Mouse (Mus musculus) liver (tissue): ENCODE measurements around the gene Ccna1.
A peak's percentile ranks its signal among the peaks of the same experiment; 100 is the strongest.

Source experiments
- DNase-seq: peaks from one replicate; pipeline ENCODE4 v3.0.0-alpha.2; 2020; ENCODE audit warnings: mixed read lengths

Ccna1 gene

DNA sequence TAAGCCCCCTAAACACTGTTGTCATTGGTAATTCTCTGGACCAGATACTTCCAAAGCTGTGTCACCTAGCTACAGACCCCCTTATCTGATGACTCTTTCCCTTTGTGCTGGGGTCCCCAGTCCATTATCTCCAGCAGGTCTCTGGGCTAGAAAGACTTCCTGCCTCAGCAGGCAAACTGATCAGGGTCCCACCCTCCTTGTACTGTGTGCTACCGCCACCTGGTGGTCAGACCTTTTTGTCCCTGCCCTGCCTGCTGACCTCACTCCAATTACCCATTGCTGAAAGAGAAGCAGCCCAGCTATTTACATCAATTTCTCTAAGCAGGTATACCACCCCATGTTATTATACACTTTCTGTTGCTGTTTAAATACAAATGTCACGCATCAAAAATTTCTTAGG, 9.1 kb upstream of the Ccna1 start:
- DNase-seq: peak; percentile 66

DNA sequence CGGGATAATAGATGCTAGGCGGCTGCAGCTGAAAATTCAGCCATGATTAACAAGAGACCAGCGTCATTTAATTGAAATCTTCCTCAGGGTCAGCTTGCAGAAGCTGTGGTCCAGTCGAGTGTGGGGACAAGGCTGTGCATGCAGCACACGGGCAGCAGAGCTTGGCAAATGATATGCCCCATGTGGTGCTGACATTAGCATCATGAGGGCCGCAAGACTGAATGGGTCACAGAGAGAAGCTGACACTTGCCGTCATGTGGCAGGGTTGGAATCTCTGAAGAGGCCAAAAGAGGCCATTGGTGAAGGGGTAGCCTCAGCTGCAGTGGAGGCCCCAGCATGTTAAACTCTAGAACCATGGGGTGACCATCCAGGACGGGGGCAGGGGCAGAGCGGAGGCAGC, 7.4 kb upstream of the Ccna1 start:
- no peak for DNase-seq

DNA sequence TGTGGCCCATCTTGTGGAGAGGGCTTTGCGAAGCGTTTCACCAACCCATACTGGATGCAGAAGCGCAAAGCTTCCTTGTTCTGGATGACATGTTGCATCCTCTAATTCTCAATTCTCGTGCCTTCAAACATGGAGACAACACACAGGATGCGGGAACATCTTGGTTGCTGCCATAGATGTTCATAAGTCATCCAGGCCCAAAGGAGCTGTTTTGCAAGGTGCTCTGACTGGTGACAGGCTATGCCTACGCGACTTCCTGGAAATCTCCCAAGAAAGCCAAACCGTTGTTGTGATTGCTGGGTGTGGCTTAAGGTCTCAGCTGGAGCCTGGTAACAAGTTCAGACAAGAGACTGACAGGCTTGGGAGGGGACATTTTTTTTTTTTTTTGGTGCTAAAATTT, 1.1 kb upstream of the Ccna1 start:
- no peak for DNase-seq

DNA sequence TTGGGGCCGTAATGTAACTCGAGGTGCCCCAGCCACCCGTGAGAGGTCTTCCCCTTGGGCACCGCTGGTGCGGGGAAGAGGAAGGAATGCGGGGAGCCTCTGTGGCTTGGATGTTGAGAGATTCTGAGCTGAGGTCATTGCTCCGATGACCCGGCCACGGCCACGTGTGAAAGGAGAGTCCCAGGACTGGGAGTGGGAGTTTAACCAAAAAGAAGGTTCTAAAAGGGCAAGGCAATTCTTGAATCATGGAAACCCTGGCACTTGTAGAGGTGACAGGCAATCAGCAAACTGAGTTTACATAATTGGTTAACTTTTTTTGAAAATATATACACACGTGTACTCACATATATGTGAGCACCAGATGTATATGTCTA, 433 bp upstream of the Ccna1 start:
- no peak for DNase-seq

DNA sequence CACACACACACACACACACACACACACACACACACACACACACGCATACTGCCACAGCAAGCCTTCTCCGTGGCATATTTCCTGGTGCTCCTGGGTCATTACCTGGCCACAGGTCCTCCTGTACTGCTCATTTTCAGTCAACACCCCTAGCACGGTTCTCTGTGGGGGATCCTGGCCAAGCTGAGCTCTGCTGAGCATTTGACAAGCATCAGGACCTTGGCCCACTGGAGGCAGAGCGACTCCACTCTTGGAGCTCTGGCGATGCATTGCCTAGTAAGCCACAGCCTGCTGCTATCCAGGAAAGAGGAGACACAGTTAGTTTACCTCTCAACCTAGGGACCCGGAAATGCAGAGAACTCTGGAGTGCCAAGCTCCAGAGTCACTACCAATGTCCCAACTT, 1.1 kb downstream of the Ccna1 start:
- no peak for DNase-seq

DNA sequence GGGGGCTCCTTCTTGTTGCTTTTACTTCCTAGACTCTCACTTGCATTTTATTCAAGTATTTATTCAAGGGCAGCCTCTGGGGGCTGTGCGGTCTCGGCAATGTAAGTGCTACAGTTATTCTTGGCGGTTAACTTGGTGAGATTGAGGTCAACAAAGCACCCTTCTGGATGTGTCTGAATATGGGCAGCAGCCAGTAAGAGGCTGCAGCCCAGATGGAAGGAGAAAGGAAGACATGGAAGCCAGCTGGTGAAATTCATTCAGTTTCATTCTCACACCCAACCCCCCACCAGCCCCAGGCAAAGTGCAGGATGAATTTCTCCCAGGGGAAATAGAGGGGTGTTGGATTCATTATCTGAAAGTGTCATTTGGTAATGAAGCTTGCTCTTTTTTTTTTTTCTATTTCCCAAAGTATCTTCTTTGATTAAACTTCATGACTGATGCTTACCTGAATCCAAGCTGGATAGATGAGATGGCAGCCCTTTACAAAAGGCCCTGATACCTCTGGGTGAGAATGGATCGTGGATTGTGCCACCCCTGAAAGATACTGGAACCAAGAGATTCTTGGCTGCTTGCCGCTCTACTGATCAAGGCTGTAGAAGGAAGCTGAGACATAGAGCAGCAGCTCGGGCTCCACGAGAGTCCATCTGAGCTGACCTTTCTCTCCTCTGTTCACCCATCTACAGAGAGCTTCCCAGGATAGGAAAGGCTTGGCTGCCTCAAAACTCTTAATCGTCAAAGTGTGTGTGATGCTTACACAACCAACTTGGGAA, 10.5 kb downstream of the Ccna1 start:
- DNase-seq: no peak

DNA sequence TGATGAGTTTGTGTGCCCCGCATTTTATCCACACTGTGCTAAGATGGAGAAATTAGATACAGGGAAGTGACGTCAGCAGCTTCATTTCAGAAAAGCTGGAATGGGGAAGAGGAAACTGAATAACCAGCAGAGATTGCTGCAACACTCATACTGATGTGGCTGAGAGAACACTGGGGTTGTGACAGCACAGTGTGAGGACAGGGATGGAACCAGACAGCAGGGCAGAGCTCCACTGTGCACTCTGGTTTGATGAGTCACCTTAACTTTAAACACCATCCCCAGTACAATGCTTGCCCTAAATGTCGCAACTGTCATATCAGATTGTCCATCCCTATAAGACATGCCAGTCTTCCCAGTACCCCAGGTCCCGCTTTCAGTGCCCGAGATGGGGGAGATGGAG, 17.7 kb downstream of the Ccna1 start:
- no peak for DNase-seq

DNA sequence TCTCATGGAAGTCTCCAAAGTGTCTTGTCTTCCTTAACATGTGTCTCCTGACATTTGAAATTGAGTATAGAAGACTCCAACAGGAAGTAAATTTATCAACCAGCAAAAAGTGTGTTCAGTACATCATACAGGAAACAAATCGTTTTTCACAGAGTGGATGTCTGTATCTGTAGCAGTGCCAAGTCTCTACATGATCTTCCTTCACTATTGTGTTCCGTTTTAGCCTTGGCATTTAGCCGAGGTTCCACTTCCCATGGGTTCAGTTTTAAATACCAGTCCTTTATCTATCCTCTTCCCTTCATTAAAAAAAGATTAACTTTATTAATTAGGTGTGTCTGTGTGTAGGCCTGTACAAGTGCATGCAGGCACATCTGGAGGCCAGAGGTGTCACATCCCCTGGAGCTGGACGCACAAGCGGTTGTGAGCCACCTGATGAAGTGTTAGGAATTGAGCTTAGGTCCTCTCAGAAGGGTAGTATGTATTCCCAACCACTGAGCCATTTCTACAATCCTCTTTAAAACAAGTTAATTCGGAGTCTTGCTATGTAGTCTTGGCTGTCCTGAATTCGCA, 27.9 kb downstream of the Ccna1 start:
- DNase-seq: no peak

DNA sequence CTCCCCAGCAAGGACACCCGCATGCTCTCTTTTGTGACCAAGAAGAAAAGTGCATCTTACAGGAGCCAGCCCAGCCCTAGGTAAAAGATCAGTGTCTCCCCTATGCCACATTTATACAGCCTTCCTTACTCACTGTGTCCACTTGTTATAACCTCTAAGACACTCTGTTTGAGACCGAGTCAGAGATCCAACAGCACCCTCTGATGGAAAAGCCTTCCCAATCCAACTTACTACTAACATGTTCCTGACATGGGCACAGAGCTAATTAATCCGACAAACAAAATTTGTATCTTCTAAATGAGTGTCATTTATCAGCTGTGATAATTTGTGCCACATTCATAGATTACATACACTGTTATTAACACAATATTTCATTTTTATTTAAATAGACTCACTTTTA, 29.8 kb downstream of the Ccna1 start:
- no peak for DNase-seq

DNA sequence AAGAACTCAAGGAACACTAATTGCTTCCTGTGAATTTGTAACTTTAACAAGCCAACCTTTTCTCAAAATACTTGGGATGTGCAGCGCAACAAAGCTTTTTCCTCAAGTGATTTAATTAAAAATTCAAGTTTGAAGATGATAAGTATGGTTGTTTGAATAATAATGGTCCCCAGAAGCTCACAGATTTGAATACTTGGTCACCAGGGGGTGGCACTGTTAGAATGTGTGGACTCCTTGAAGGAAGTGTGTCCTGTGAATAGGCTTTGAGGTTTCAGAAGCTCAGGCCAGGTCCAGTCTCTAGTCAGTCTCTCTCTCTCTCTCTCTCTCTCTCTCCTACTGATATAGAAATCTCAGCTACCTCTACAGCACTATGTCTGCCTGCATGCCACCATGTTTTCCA, 32.0 kb downstream of the Ccna1 start:
- no peak for DNase-seq

DNA sequence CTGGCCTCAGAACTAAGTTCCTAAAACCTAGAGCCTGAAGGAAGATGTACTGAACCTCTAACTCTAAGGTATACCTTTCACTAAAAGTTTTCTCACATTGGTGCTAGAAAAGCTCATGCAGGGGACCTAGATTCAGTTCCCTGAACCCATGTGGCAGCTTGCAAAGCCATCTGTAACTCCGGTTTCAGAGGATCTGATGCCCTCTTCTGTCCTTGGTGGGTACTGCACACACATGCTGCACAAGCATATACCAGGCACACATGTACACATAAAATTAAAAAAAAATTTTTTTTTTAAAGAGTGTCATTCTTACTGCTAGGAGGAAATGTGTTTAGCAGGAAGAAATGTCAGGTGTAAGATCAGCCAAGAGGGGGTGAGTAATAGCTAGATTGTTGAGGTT, 33.1 kb downstream of the Ccna1 start:
- no peak for DNase-seq

DNA sequence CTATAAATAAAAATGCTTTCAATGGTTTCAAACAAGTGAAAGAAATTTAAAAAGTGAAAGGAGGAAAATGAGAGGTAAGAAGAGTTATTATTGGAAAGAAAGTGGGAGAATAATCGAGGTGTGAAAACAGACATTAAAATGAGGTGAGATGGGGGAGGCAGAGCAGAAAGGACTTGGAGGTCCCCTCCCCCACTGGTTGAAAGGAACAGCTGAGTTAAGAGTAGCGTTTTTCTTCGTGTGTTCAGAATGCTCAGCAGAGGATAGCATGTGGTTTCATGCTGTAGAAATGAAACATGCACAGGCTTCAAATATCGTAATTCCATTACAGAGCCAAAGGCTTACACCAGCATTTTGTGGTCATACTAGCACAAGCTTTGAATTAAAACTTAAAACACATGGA, 42.8 kb downstream of the Ccna1 start:
- no peak for DNase-seq

DNA sequence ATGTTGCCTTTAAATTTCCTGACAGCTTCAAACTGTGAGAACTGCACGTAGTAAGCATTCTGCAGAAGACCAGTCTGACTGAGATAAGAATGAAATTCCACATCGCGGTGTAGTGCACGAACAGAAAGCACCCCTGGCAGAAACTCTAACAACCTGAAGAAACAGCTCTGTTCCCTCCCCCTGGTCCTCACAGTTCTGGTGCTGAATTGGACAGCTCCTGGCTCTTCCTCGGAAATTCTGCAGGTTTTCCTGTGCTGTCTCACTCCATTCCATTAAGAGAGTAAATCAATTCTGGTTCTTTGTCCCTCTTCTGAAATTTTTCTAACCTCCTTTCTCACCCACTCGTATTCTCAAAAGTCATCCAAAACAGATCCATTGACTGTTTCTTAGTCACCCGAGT, 43.6 kb downstream of the Ccna1 start:
- DNase-seq: peak; percentile 9

DNA sequence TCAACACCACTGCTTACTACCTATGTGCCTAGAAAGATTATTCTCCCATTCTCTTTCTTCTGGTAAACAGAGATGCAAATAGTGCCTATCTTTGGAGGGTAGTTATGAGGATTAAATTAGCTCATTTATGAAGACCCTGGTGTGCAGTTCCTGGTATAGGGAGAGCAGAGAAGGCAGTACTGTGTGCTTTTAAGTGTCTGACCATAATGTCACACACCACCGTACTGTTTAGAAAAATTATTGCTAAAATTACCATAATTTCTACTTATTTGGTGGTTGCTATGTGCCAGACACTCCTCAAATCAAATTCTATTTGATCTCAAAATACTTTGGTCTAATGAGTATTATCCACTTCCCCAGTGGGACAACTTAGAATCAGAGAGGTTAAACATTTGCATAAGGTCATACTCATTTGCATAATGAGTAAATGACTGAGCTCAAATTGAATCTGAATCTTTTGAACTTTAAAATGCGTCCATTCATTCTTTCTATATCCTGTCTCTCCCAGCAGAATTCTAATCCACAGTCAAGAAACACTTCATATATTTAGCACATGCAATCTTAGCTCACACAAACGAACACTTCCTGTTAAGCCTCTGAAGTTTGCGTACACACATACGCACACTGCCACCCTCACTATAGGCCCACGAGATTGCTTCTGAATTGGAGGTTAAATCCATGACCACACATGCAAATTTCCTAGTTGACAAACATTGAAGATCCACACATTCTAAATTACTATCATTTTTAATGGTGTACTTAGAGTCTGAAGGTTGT, 46.1 kb downstream of the Ccna1 start:
- DNase-seq: no peak

DNA sequence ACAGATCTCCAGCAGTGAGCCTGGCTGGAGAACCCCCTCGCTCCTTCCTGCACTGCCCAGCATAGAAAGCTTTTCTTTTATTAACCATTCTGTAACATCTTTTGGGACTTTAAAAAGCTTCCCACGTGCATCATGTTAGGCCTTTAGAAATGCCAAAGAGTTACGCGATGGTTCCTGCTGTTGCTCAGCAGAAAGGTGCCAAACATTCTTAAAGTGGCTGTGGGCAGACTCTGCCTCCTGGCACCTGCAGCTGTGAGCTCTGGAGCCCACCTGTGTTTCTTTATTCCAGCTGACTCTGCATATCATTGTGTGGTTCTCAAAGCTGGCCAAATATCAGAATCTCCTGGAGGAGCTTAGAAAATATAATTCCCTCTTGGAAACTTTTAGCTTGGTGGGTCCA, 51.3 kb downstream of the Ccna1 start:
- DNase-seq: no peak

DNA sequence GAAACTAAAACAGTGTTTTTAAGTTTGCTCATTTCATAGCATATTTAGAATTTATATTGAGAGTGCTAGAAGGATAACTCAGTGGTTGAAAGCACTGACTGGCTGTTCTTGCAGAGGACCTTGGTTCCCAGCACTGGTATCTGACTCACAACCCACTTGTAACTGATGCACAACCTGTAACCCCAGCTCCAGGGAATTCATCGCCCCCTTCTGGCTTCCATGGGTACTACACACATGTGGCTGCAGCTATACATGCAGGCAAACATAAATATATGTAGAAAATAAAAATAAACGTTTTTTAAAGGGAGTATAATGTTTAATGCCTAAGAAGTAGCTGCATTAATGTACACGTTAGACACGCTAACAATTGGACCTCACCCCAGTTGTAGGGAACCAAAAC, 53.6 kb downstream of the Ccna1 start:
- no peak for DNase-seq
